Mouse (Mus musculus) induced T-regulatory cell, adult 2 months (primary cell): ENCODE results near the gene Med26.

ENCODE experiments used
- DNase-seq: peaks from one replicate; pipeline ENCODE4 v3.0.0-alpha.2; 2012; ENCODE audit warnings: low read depth

Gene Med26

GRCm38 (mm10) chr8:72547802-72548643 lies at the start of gene Med26:
Gene Med26, minus strand, starts transcription at chr8:72548270.
- DNase-seq = peak; percentile 99

GRCm38 (mm10) chr8:72590198-72590597 lies 42.1 kb upstream of the Med26 start:
- peak; percentile 59 for DNase-seq

GRCm38 (mm10) chr8:72589286-72589685 lies 41.2 kb upstream of the Med26 start:
- no peak for DNase-seq

- no peak for DNase-seq
These were observed 40.8 kb upstream of the Med26 start for GRCm38 (mm10) chr8:72588865-72589264.

GRCm38 (mm10) chr8:72587806-72588205 lies 39.7 kb upstream of the Med26 start:
- no peak for DNase-seq

GRCm38 (mm10) chr8:72584390-72584789 lies 36.3 kb upstream of the Med26 start:
- no peak for DNase-seq

- DNase-seq = no peak
These were observed 35.1 kb upstream of the Med26 start for GRCm38 (mm10) chr8:72583056-72583771.

- no peak for DNase-seq
These were observed 31.3 kb upstream of the Med26 start for GRCm38 (mm10) chr8:72579374-72579773.

- DNase-seq = no peak
These were observed 29.9 kb upstream of the Med26 start for GRCm38 (mm10) chr8:72577941-72578340.

GRCm38 (mm10) chr8:72577266-72577665 lies 29.2 kb upstream of the Med26 start:
- no peak for DNase-seq

- no peak for DNase-seq
These were observed 27.8 kb upstream of the Med26 start for GRCm38 (mm10) chr8:72575915-72576314.

- no peak for DNase-seq
These were observed 25.4 kb upstream of the Med26 start for GRCm38 (mm10) chr8:72573450-72573849.

GRCm38 (mm10) chr8:72572507-72572906 lies 24.4 kb upstream of the Med26 start:
- no peak for DNase-seq

GRCm38 (mm10) chr8:72571611-72572473 lies 23.8 kb upstream of the Med26 start, which contains the start of gene Tmem38a:
Gene Tmem38a, plus strand, starts transcription at chr8:72572055.
- DNase-seq = peak; percentile 82

- peak; percentile 100 for DNase-seq
These were observed 22.9 kb upstream of the Med26 start, which contains the start of gene Smim7 for GRCm38 (mm10) chr8:72570633-72571610. Gene Smim7, minus strand, starts transcription at chr8:72571088.

GRCm38 (mm10) chr8:72565970-72566369 lies 17.9 kb upstream of the Med26 start:
- DNase-seq = no peak

GRCm38 (mm10) chr8:72561111-72561689 lies 13.1 kb upstream of the Med26 start:
- DNase-seq = no peak

GRCm38 (mm10) chr8:72555770-72556169 lies 7.7 kb upstream of the Med26 start:
- no peak for DNase-seq

GRCm38 (mm10) chr8:72549314-72549892 lies 1.3 kb upstream of the Med26 start:
- DNase-seq = peak; percentile 19
